Mouse (Mus musculus): ENCODE results near the gene Plin4.
"Not testable (repeated sequence)": the region's sequence is repeated elsewhere in the genome, so short reads cannot be mapped to it uniquely, and the experiment has no call there.

Gene Plin4

GRCm38 (mm10) chr17:56126175-56126574, 16.6 kb upstream of the Plin4 start:
- DNase-seq (ENCODE audit: low read depth, low spot score) = no peak

DNA sequence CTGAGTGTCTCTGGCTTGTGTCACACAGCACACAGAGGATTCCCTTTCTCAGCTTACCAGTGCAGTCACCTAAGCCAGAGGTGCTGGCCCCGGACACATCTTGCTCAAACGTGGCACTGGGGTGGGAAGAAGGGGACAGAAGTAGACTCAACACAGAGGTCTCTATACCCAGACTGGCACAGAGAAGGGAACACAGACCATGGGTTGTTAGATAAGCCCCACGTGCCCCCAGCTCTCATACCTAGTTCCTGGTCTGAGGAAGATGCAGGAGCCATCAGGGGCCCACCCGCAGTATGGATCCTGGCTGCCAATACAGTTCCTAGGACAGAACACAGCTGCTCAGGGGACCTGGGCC, 15.7 kb upstream of the Plin4 start:
- no peak for DNase-seq (ENCODE audit: low read depth, low spot score)

- DNase-seq (ENCODE audit: low read depth, low spot score) = no peak
Observed at GRCm38 (mm10) chr17:56124377-56125275, 15.0 kb upstream of the Plin4 start.

- no peak for DNase-seq (ENCODE audit: low read depth, low spot score)
Observed at GRCm38 (mm10) chr17:56123681-56124340, 14.2 kb upstream of the Plin4 start.

DNA sequence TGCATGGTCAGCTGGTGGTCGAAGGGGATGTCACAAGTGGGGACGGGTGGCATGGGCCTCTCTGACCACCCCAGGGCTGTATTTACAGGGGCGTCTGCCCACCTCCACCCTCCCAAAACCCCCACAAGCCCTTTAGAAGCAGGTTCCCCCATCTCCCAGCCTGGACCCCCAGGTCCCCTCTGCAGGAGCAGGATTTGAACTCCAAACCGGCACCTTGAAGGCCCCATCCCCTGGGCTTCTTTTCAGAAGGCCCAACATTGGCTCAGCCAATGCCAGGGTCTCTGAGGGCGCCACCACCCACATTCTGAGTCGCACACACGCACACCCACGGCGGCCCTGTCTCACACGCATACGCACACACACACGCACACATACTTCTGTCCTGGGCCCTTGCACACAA, 13.6 kb upstream of the Plin4 start:
- no peak for DNase-seq (ENCODE audit: low read depth, low spot score)

GRCm38 (mm10) chr17:56121826-56122225, 12.2 kb upstream of the Plin4 start, which contains the start of gene Lrg1:
Gene Lrg1, minus strand, starts transcription at chr17:56122001.
- DNase-seq (ENCODE audit: low read depth, low spot score) = no peak

- no peak for DNase-seq (ENCODE audit: low read depth, low spot score)
Observed at GRCm38 (mm10) chr17:56119981-56120880, 10.6 kb upstream of the Plin4 start.

- no peak for DNase-seq (ENCODE audit: low read depth, low spot score)
Observed at GRCm38 (mm10) chr17:56119431-56119830, 9.8 kb upstream of the Plin4 start.

DNA sequence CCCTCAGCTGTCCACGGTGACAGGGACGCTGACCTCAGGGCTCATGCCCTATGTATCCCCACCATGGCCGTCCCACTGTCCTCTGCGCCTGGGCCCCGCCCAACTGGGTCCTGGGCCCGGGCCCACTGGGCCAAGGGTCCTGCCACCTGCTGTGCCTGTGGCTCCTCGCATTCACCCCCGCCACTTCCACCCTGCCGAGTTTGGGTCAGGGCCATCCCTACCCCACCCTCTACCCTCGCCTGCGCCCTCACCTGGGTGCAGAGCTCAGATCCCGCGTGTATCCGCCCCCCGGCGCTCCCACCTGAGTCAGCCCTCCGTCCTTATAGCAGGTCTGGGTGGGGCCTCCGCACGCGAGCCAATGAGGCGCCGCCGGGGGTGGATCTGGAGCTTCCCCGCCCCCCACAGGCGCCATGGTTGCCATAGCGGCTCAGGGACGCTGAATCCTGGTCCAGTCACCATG, 7.7 kb upstream of the Plin4 start, which contains the start of gene Plin5:
Plin5 (minus strand) TSS at position 346 of the 460 bp plus-strand sequence.
- DNase-seq (ENCODE audit: low read depth, low spot score) = no peak

GRCm38 (mm10) chr17:56116193-56116592, 6.6 kb upstream of the Plin4 start:
- DNase-seq (ENCODE audit: low read depth, low spot score) = no peak

- DNase-seq (ENCODE audit: low read depth, low spot score) = no peak
Observed at GRCm38 (mm10) chr17:56112743-56113142, 3.1 kb upstream of the Plin4 start.

- DNase-seq (ENCODE audit: low read depth, low spot score) = peak; percentile 43
Observed at GRCm38 (mm10) chr17:56111864-56112263, 2.3 kb upstream of the Plin4 start.

DNA sequence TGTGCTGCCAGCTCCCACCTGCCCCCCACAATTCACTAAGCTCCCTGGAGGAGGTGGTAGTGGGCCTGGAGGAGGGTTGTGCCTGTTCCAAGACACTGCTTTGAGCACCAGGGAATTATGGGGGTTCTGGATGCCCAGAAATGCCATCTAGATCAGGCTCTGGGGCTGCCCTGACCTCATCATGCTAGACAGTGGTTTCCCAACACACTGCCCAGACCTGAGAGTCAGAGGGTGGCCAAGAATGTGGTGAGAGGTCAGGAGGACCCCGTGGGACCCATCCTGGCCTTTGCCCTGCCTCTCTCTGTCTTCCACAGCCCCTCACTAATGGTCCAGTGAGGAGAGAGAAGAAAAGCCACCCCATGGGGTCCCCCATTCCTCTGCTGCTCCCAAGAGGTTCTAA, 1.4 kb upstream of the Plin4 start:
- DNase-seq (ENCODE audit: low read depth, low spot score) = no peak

- no peak for DNase-seq (ENCODE audit: low read depth, low spot score)
Observed at GRCm38 (mm10) chr17:56110571-56110970, 968 bp upstream of the Plin4 start.

DNA sequence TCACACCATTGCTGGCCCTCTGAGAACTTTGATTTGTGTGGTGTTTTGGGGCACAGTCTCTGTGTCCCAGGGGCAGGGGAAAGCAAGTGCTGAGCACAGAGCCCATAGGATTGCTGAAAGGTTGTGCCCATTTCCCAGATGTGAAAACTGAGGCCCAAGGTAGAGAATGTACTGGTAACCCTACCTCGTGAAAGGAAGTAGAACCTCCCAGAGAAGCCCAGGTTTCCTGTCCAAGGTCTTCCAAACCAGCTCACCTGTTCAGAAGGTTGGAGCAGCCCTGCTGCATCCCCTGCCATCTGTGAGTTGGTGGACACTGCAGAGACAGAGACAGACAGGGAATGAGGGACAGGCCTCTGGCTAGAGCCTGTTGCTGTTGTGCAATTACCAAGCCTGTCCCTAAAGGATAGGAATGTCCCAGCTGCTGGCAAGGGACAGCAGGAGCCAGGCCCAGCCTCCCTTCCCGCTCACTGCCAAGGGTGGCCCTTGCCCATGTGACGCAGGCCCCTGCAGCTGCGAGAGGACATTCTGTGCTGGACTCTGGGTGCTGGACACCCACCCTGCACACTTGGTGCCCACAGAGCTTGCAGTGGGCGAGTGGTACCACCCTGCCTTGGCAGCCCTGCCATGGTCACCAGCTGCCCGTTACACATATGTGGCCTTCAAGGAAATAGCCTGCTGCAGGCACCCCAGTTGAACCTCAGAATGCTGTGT, 1.1 kb downstream of the Plin4 start:
- DNase-seq (ENCODE audit: low read depth, low spot score) = peak; percentile 27

GRCm38 (mm10) chr17:56107736-56108135, 1.9 kb downstream of the Plin4 start:
- DNase-seq (ENCODE audit: low read depth, low spot score) = no peak

DNA sequence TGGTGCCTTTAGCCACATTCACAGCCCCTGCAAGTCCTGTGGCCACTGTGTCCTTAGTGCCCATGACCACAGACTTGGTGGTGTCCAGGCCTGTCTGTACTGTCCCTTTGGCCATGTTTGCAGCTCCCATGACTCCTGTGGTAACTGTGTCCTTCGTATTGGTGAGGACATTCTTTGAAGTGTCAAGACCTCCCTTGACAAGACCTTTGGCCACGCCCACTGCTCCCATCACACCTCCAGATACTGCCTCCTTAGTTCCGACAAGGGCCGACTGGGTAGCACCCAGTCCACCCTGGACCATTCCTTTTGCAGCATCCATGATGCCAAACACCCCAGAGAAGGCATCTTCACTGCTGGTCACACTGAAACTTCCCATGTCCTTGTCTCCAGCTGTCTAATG, 2.6 kb downstream of the Plin4 start:
- no peak for DNase-seq (ENCODE audit: low read depth, low spot score)

DNA sequence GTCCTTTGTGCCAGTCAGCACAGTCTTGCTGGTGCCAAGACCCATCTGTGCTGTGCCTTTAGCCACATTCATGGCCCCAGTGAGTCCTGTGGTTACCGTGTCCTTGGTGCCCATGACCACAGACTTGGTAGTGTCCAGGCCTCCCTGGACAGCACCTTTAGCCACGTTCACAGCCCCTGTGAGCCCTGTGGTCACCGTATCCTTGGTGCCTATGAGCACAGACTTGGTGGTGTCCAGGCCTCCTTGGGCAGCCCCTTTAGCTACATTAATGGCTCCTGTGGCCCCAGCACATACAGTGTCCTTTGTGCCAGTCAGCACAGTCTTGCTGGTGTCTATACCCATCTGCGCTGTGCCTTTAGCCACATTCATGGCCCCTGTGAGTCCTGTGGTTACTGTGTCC, 3.2 kb downstream of the Plin4 start:
- DNase-seq (ENCODE audit: low read depth, low spot score) = not testable (repeated sequence)

- not testable (repeated sequence) for DNase-seq (ENCODE audit: low read depth, low spot score)
Observed at GRCm38 (mm10) chr17:56104821-56105220, 4.8 kb downstream of the Plin4 start.

GRCm38 (mm10) chr17:56103465-56104285, 5.9 kb downstream of the Plin4 start:
- no peak for DNase-seq (ENCODE audit: low read depth, low spot score)

All from telencephalon, adult 2 months (tissue).